ENCODE assay signal across 7 mouse cellular contexts in genomic region chr19:50184901-50185623, GRCm38 (mm10).
DNase-seq lines count a peak whose midpoint lies in the region; ATAC-seq and TF ChIP-seq lines count a peak whose summit lies in the region.

No protein-coding gene starts in this region.

- ATAC-seq in lung, postnatal 0 days, result no peak

- H3K4me3 ChIP-seq in lung, postnatal 0 days (ENCODE audit: low read depth, low read length), result no peak overlapping the region

- H3K9me3 ChIP-seq in lung, postnatal 0 days (ENCODE audit: low read length), result no peaks in the 10 kb centered on the region

- no peaks in the 10 kb centered on the region for H3K36me3 ChIP-seq in lung, postnatal 0 days (ENCODE audit: insufficient read depth, low read length)

- peak; percentile 62 for DNase-seq in 416B (ENCODE audit: low read depth)
- peak; percentile 2 for DNase-seq in CD4-positive helper T cell, adult 2 months (ENCODE audit: low read depth, low spot score)
- DNase-seq in cerebellum, adult 8-10 months, result peak; percentile 11
- peak; percentile 47 to 85 for DNase-seq in frontal cortex, adult 2 months (ENCODE audit: extremely low spot score in 1 of 2, low spot score in 1 of 2)
- DNase-seq in kidney, postnatal 4 days, result peak; percentile 77
- peak; percentile 47 for DNase-seq in lung, postnatal 0 days (ENCODE audit: low spot score)
- peak; percentile 81 for DNase-seq in right cerebral cortex, postnatal 4 days

- WGBS in lung, postnatal 0 days, result 40% methylated on average over 21 of the region's 21 CpGs

- no peak overlapping the region for H3K9ac ChIP-seq in lung, postnatal 0 days (replicated peaks; ENCODE audit: low read depth)

- H3K27ac ChIP-seq in lung, postnatal 0 days (ENCODE audit: low read length), result no peak overlapping the region

- TF ChIP-seq EP300 in lung, postnatal 0 days (IDR thresholded peaks at IDR 0.05), result no peak

- no peaks in the 10 kb centered on the region for H3K4me1 ChIP-seq in lung, postnatal 0 days (ENCODE audit: insufficient read depth, low read depth, low read length)

- TF ChIP-seq CTCF in lung, postnatal 0 days (IDR thresholded peaks at IDR 0.05), result peak; percentile 76

- no peak overlapping the region for H3K4me2 ChIP-seq in lung, postnatal 0 days (replicated peaks; ENCODE audit: low read depth, low read length)

- no peaks in the 10 kb centered on the region for H3K27me3 ChIP-seq in lung, postnatal 0 days (replicated peaks; ENCODE audit: insufficient read depth, low read length)

Comparison
In these comparisons a context has a peak if more than half of its experiments do, and no peak if none do; other contexts are left out.
1. DNase-seq: peak in every context shown above with its lines; median percentile 81 in right cerebral cortex, postnatal 4 days; 77 in kidney, postnatal 4 days; 66 in frontal cortex, adult 2 months; 62 in 416B; 47 in lung, postnatal 0 days; 11 in cerebellum, adult 8-10 months; 2 in CD4-positive helper T cell, adult 2 months.